Mouse (Mus musculus) E14TG2a.4 (cell line): ENCODE measurements at regions not wholly inside any gene's neighbourhood (a gene's known extent, or its start where the extent isn't known, plus 50 kb on each side); places are given as distances from the start of the nearest gene placed in this dataset.

Source experiments
- H3K27me3 ChIP-seq: 2 replicates; pipeline ENCODE4 v1.6.1; 2014; ENCODE audit warnings: low read length, control low read depth; ENCODE audit not compliant: insufficient read depth
- H3K36me3 ChIP-seq: 2 replicates; pipeline ENCODE4 v1.6.1; 2014; ENCODE audit warnings: low read length, control low read depth; ENCODE audit not compliant: insufficient read depth
- H3K4me1 ChIP-seq: replicated peaks from 2 replicates; pipeline ENCODE4 v1.6.1; 2014; ENCODE audit warnings: low read depth, low read length, control low read depth
- H3K4me3 ChIP-seq: replicated peaks from 2 replicates; pipeline ENCODE4 v1.5.1; 2014; ENCODE audit warnings: mild to moderate bottlenecking, low read length
- H3K9me3 ChIP-seq: 2 replicates; pipeline ENCODE4 v1.6.1; 2014; ENCODE audit warnings: low read length, control low read depth
- CTCF ChIP-seq: conservative IDR thresholded peaks from 2 replicates; pipeline ENCODE4 v1.5.1; 2014; ENCODE audit warnings: low read length
- NANOG ChIP-seq: IDR thresholded peaks from 2 replicates; pipeline ENCODE4 v1.6.1; 2014; ENCODE audit warnings: borderline replicate concordance, low read length, mixed read lengths
- POU5F1 ChIP-seq: IDR thresholded peaks from 2 replicates; pipeline ENCODE4 v1.6.1; 2014; ENCODE audit warnings: low read length, borderline replicate concordance

DNA sequence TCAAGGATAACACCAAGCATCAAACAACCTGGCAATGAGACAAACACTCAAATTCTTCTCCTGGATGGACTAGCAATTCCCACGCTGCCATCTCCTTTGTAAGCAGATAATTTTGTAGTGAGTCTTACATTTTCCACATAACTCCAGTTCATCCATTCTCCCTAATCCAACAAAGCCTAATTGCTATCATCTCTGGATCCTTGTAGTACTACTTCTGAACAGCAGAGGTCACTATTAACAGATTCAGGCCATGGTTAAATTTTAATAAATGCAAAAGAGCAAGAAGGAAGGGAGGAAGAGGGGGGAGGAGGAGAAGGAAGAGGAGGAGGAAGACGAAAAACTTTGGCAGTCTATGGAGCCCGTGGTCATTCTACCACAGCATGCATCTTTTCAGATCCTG, 414.4 kb downstream of the Nedd1 start:
- TF ChIP-seq CTCF (peak; percentile 77), NANOG (no peak)
- H3K4me1 ChIP-seq: no peaks in the 10 kb centered on the region
- H3K9me3 ChIP-seq: no peaks in the 10 kb centered on the region
- no peaks in the 10 kb centered on the region for H3K36me3 ChIP-seq
- no peaks in the 10 kb centered on the region for H3K27me3 ChIP-seq
- H3K4me3 ChIP-seq: no peak overlapping the region

GRCm38 (mm10) chr10:92298693-92299092, 423.5 kb downstream of the Nedd1 start:
- Histone ChIP-seq H3K4me3 (no peak overlapping the region), H3K27me3 (no peaks in the 10 kb centered on the region), H3K36me3 (no peaks in the 10 kb centered on the region), H3K9me3 (0 out of 2 replicates have a peak, but pooled peaks cover 6% of the 10 kb centered on the region), H3K4me1 (peaks cover 9% of the 10 kb centered on the region; the same call in 1 of the 2 replicates)
- TF ChIP-seq NANOG (no peak), CTCF (no peak), POU5F1 (no peak)

DNA sequence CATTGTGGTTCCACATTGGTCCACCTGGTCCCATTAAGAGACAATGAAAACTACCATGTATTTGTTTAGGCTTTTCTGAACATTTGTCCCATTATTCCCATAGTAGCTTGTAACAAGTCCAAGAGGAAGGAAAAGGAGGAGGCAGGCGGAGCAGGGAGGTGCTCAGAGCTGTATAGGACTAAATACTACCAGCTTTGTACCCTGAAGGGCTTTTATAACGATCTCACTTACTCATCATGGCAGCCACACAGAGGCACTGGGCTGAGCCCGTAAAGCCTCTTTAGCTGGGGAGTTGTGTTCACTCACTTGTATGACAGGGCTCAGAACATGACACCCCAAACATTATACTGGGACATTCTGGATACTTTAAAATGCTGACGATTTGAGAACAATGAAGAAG, 425.4 kb downstream of the Nedd1 start:
- Histone ChIP-seq H3K4me1 (peaks cover 14% of the 10 kb centered on the region), H3K9me3 (0 out of 2 replicates have a peak, but pooled peaks cover 6% of the 10 kb centered on the region), H3K27me3 (no peaks in the 10 kb centered on the region), H3K4me3 (no peak overlapping the region), H3K36me3 (no peaks in the 10 kb centered on the region)
- TF ChIP-seq NANOG: no peak
- TF ChIP-seq POU5F1: no peak
- no peak for TF ChIP-seq CTCF

DNA sequence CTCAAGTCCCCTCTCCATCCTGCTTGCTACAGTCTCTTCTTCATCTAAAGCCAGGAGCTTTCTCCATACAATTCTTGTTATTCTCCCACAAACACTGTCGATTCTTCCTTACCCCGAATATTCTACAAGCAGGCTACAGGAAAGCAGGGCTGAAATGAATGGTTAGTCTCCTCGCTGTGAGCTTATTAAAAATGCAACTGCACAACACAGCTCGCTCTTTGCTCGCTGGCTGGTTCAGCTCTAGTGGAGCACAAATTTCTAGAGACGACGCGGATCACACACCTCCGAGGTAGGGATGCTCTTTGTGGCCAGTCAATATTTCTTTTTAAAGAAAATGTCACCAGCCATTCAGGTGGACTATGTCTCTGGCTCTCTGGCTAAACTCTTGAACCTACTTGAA, 425.9 kb downstream of the Nedd1 start:
- H3K27me3 ChIP-seq: no peaks in the 10 kb centered on the region
- no peaks in the 10 kb centered on the region for H3K36me3 ChIP-seq
- H3K4me1 ChIP-seq: peaks cover 14% of the 10 kb centered on the region
- no peak overlapping the region for H3K4me3 ChIP-seq
- H3K9me3 ChIP-seq: 0 out of 2 replicates have a peak, but pooled peaks cover 6% of the 10 kb centered on the region
- TF ChIP-seq POU5F1 (no peak), CTCF (no peak), NANOG (no peak)

DNA sequence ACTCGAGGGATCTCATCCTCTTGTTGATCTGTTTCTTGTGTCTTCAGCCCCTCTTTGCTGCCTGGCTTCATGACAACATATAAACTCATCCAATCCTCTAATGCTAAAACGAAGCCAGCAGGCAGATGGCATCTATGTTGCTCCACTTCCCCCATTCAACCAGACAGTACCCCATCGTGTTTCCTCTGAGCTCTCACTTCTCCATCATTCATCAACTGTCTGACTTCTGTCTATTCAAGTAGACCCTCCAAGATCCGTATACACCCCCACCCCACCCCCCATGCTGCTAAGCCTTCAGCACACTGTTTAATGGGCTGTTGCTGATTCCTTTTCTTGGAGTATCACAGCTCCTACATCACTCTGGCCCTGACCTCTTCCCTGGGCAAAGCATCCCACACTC, 429.0 kb downstream of the Nedd1 start:
- peaks cover 30% of the 10 kb centered on the region for H3K4me1 ChIP-seq
- H3K4me3 ChIP-seq: no peak overlapping the region
- H3K27me3 ChIP-seq: no peaks in the 10 kb centered on the region
- TF ChIP-seq NANOG (no peak), POU5F1 (no peak), CTCF (no peak)
- no peaks in the 10 kb centered on the region for H3K9me3 ChIP-seq
- no peaks in the 10 kb centered on the region for H3K36me3 ChIP-seq

DNA sequence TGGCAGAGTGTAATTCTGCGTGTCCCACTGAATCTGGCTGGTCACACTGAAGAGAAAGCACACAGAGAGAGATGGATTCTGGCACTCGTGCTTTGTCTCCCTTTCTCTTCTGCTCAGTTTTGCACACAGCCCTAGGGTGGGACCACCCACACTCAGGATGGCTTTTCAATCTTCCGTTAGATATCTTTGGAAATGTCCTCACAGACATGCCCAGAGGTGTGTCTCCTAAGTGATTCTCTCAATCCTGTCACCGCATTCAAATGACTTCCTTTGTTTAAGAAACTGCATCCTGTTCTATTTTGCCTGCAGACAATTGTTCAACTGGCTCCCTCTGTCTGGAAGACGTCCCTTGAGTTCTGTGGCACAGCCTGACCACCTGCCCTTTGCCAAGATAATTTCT, 433.0 kb downstream of the Nedd1 start:
- Histone ChIP-seq H3K36me3 (no peaks in the 10 kb centered on the region), H3K9me3 (no peaks in the 10 kb centered on the region), H3K27me3 (no peaks in the 10 kb centered on the region), H3K4me1 (peaks cover 22% of the 10 kb centered on the region), H3K4me3 (no peak overlapping the region)
- no peak for TF ChIP-seq POU5F1
- TF ChIP-seq NANOG: peak; percentile 43

- no peaks in the 10 kb centered on the region for H3K27me3 ChIP-seq
- H3K9me3 ChIP-seq: no peaks in the 10 kb centered on the region
- H3K4me3 ChIP-seq: no peak overlapping the region
- peaks cover 2% of the 10 kb centered on the region for H3K4me1 ChIP-seq
- no peaks in the 10 kb centered on the region for H3K36me3 ChIP-seq
- TF ChIP-seq POU5F1 (no peak), NANOG (no peak), CTCF (no peak)
Measured at GRCm38 (mm10) chr10:92284231-92284630, 438.0 kb downstream of the Nedd1 start.

DNA sequence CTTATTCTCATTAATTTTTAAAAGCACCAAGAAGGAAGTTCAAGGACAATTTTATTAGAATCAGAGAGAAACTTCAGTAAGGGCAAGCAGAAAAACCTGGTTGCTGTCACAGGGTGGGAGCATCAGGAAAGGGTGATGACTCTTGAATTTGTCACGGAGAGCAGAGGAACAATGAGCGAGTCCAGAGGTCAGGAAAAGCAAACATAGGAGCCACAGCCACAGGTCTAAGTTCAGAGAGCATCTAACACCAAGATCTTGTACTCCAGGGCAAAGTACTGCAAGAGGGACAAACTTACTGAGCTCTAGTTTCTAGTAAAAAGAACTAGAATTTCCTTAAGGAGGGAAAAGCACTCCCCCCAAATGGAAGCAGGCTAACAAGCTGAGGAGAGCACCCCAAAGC, 444.2 kb downstream of the Nedd1 start:
- Histone ChIP-seq H3K27me3 (no peaks in the 10 kb centered on the region), H3K9me3 (no peaks in the 10 kb centered on the region), H3K4me3 (no peak overlapping the region), H3K4me1 (no peaks in the 10 kb centered on the region), H3K36me3 (no peaks in the 10 kb centered on the region)
- TF ChIP-seq CTCF (no peak), POU5F1 (no peak), NANOG (no peak)

- Histone ChIP-seq H3K9me3 (no peaks in the 10 kb centered on the region), H3K36me3 (no peaks in the 10 kb centered on the region), H3K4me3 (no peak overlapping the region), H3K27me3 (no peaks in the 10 kb centered on the region), H3K4me1 (no peaks in the 10 kb centered on the region)
- TF ChIP-seq POU5F1 (no peak), NANOG (no peak), CTCF (no peak)
Measured at GRCm38 (mm10) chr10:92257815-92258214, 464.4 kb downstream of the Nedd1 start.
